Mouse (Mus musculus): Measurements from ENCODE around the gene Tnfsf15. TPM values are rescaled to one million over a fixed set of nuclear protein-coding genes. Genes with fewer than 3 reads are reported as not detected.

Tnfsf15 gene
- total and polyA plus RNA-seq, 3 experiments: 63.3 to 127 (median 93.9) TPM

- DNase-seq (ENCODE audit: extremely low read depth): peak; percentile 95
- dilution Hi-C loops (cut with MboI; ENCODE audit: extremely low pct_ligation_motif_present, extremely low pct_unique_long_range_greater_than_20kb, low sequenced_read_pairs): no loop called here
- TF ChIP-seq MAFK (IDR thresholded peaks at IDR 0.05; ENCODE audit: insufficient replicate concordance, low read length): peak; percentile 90
- TF ChIP-seq BHLHE40 (IDR thresholded peaks at IDR 0.05; ENCODE audit: low read depth, low read length): peak; percentile 84
- TF ChIP-seq GABPA (IDR thresholded peaks at IDR 0.05; ENCODE audit: insufficient replicate concordance, low read depth, low read length): no peak
- TF ChIP-seq JUND (conservative IDR thresholded peaks at IDR 0.05; ENCODE audit: low read depth, low read length): peak; percentile 49
- 0 out of 2 replicates have a peak, but pooled peaks have one; percentile 71 for TF ChIP-seq ZMIZ1 (IDR thresholded peaks at IDR 0.05; ENCODE audit: low read depth, low read length)
- 0 out of 2 replicates have a peak, but pooled peaks have one; percentile 36 for TF ChIP-seq ZNF384 (IDR thresholded peaks at IDR 0.05; ENCODE audit: low read depth, low read length)
- TF ChIP-seq EP300 (IDR thresholded peaks at IDR 0.05; ENCODE audit: low read length): peak; percentile 94
- TF ChIP-seq UBTF (IDR thresholded peaks at IDR 0.05; ENCODE audit: low read depth, low read length): no peak
- no peak for TF ChIP-seq PAX5 (IDR thresholded peaks at IDR 0.05; ENCODE audit: low read length)
- peak; percentile 41; the same call in 1 of the 2 replicates for TF ChIP-seq MXI1 (IDR thresholded peaks at IDR 0.05; ENCODE audit: low read depth, low read length)
- TF ChIP-seq ZKSCAN1 (IDR thresholded peaks at IDR 0.05; ENCODE audit: borderline replicate concordance, low read depth, low read length): no peak; the same call in 1 of the 2 replicates
- peak; percentile 14; the same call in 1 of the 2 replicates for TF ChIP-seq ELF1 (IDR thresholded peaks at IDR 0.05; ENCODE audit: low read depth, low read length)
- TF ChIP-seq POLR2A (IDR thresholded peaks at IDR 0.05; ENCODE audit: low read depth, low read length): no peak
- TF ChIP-seq IRF4 (IDR thresholded peaks at IDR 0.05; ENCODE audit: low read depth, low read length): peak; percentile 94
- TF ChIP-seq SMC3 (IDR thresholded peaks at IDR 0.05; ENCODE audit: low read depth, low read length): 0 out of 2 replicates have a peak, but pooled peaks have one; percentile 25
- no peak for TF ChIP-seq CTCF (conservative IDR thresholded peaks at IDR 0.05 in 1 of 2, IDR thresholded peaks at IDR 0.05 in 1 of 2; ENCODE audit: low read depth in 2 of 2, low read length in 2 of 2)
- no peak for TF ChIP-seq NELFE (IDR thresholded peaks at IDR 0.05; ENCODE audit: low read depth, low read length)
- TF ChIP-seq HCFC1 (IDR thresholded peaks at IDR 0.05; ENCODE audit: low read depth, low read length): no peak; the same call in 1 of the 2 replicates
- no peak for TF ChIP-seq USF2 (conservative IDR thresholded peaks at IDR 0.05; ENCODE audit: low read depth, low read length)
- no peak; the same call in 1 of the 2 replicates for TF ChIP-seq RAD21 (IDR thresholded peaks at IDR 0.05; ENCODE audit: low read depth, low read length)
- no peak; the same call in 1 of the 2 replicates for TF ChIP-seq ZC3H11A (IDR thresholded peaks at IDR 0.05; ENCODE audit: low read depth, low read length)
- no peak for TF ChIP-seq USF1 (IDR thresholded peaks at IDR 0.05; ENCODE audit: low read depth, low read length)
- TF ChIP-seq JUN (IDR thresholded peaks at IDR 0.05; ENCODE audit: insufficient read depth, low read depth, low read length): peak; percentile 16; the same call in 1 of the 2 replicates
- TF ChIP-seq ETS1 (conservative IDR thresholded peaks at IDR 0.05; ENCODE audit: low read depth, low read length): peak; percentile 94
- peak; percentile 42; the same call in 1 of the 2 replicates for TF ChIP-seq POLR2AphosphoS2 (IDR thresholded peaks at IDR 0.05; ENCODE audit: low read depth, low read length)
- peak; percentile 82 for TF ChIP-seq SIN3A (IDR thresholded peaks at IDR 0.05; ENCODE audit: low read length)
- TF ChIP-seq NRF1 (IDR thresholded peaks at IDR 0.05; ENCODE audit: low read depth, low read length): 0 out of 2 replicates have a peak, but pooled peaks have one; percentile 28
- peak; percentile 71; the same call in 1 of the 2 replicates for TF ChIP-seq TBP (conservative IDR thresholded peaks at IDR 0.05; ENCODE audit: low read depth, low read length)
- TF ChIP-seq MAX (IDR thresholded peaks at IDR 0.05; ENCODE audit: low read length): 0 out of 2 replicates have a peak, but pooled peaks have one; percentile 81
- TF ChIP-seq TCF12 (IDR thresholded peaks at IDR 0.05; ENCODE audit: low read depth, low read length): peak; percentile 97
- 0 out of 2 replicates have a peak, but pooled peaks have one; percentile 64 for TF ChIP-seq KAT2A (IDR thresholded peaks at IDR 0.05; ENCODE audit: insufficient replicate concordance, low read length)
- peak; percentile 66; the same call in 1 of the 2 replicates for TF ChIP-seq MYC (IDR thresholded peaks at IDR 0.05; ENCODE audit: low read depth, low read length)
- peak; percentile 72 for TF ChIP-seq RCOR1 (conservative IDR thresholded peaks at IDR 0.05; ENCODE audit: low read depth, low read length)
- TF ChIP-seq CHD1 (IDR thresholded peaks at IDR 0.05; ENCODE audit: low read depth, low read length): no peak; the same call in none of the 2 replicates
- TF ChIP-seq E2F4 (IDR thresholded peaks at IDR 0.05; ENCODE audit: insufficient replicate concordance, low read depth, low read length): no peak
- TF ChIP-seq MAZ (IDR thresholded peaks at IDR 0.05; ENCODE audit: low read depth, low read length): peak; percentile 59; the same call in 1 of the 2 replicates
- peak; percentile 89 for TF ChIP-seq MEF2A (IDR thresholded peaks at IDR 0.05; ENCODE audit: borderline replicate concordance, low read depth, low read length)
Measured at GRCm38 (mm10) chr4:63748061-63748730, 3.3 kb upstream of the Tnfsf15 start.

More at GRCm38 (mm10) chr4:63748061-63748730, 3.3 kb upstream of the Tnfsf15 start:
- H3K36me3 ChIP-seq (replicated peaks in 1 of 2; ENCODE audit: control insufficient read depth in 1 of 2, insufficient read depth in 1 of 2, low read length in 1 of 2): peaks cover 0 to 5% of the 10 kb centered on the region in 2 experiments
- in situ Hi-C loops (cut with MboI; ENCODE audit: low pct_ligation_motif_present, low pct_unique_long_range_greater_than_20kb, low sequenced_read_pairs): loop anchor here (10.0 kb wide), 1 partner anchor 187 kb away; no protein-coding TSS in a partner anchor
- no peaks in the 10 kb centered on the region for H3K27me3 ChIP-seq (replicated peaks)
- no peak overlapping the region for H3K4me3 ChIP-seq (replicated peaks in 1 of 3; ENCODE audit: low read depth in 2 of 3, low read length in 2 of 3, poor library complexity in 1 of 3)
- H3K4me1 ChIP-seq (ENCODE audit: control insufficient read depth in 1 of 2, insufficient read depth in 2 of 2): peaks cover 41 to 74% of the 10 kb centered on the region in 2 experiments
- H3K9ac ChIP-seq (ENCODE audit: insufficient read depth, low read depth): peak overlapping the region; percentile 33; the same call in 1 of the 2 replicates
- H3K27ac ChIP-seq (ENCODE audit: insufficient read depth, low read depth): peak overlapping the region; percentile 89
- H3K79me2 ChIP-seq (replicated peaks; ENCODE audit: control insufficient read depth, extremely low read depth, insufficient read depth, poor library complexity, severe bottlenecking): 0 out of 2 replicates have a peak, but pooled peaks cover 3% of the 10 kb centered on the region
- no peak overlapping the region; the same call in none of the 2 replicates for H3K4me2 ChIP-seq (ENCODE audit: insufficient read depth, low read depth, poor library complexity, severe bottlenecking)
- no peaks in the 10 kb centered on the region for H3K9me3 ChIP-seq (replicated peaks; ENCODE audit: low read length)

Measured in CH12.LX (cell line).